Mouse (Mus musculus): ENCODE measurements around the gene Tecr. TPM values are rescaled to one million over a fixed set of nuclear protein-coding genes. Genes with fewer than 3 reads are reported as not detected.

Tecr gene
- total and polyA plus RNA-seq, 3 experiments, result 74.2 to 229 TPM; not detected in 1

GRCm38 (mm10) chr8:83580826-83581225 is 26.9 kb downstream of the Tecr start:
- Histone ChIP-seq H3K9me3 (replicated peaks; ENCODE audit: insufficient read depth, low read length) (no peaks in the 10 kb centered on the region), H3K4me3 (ENCODE audit: control insufficient read depth in 1 of 2, insufficient read depth in 1 of 2, low read depth in 2 of 2, low read length in 2 of 2) (no peak overlapping the region), H3K9ac (ENCODE audit: control insufficient read depth, low read depth, low read length, poor library complexity, severe bottlenecking) (no peak overlapping the region), H3K36me3 (ENCODE audit: control insufficient read depth in 1 of 2, insufficient read depth in 2 of 2, low read length in 2 of 2) (no peaks in the 10 kb centered on the region), H3K27ac (ENCODE audit: control insufficient read depth, low read depth, low read length) (no peak overlapping the region), H3K27me3 (ENCODE audit: control insufficient read depth in 1 of 2, insufficient read depth in 2 of 2, low read length in 2 of 2) (no peaks in the 10 kb centered on the region), H3K4me1 (ENCODE audit: control insufficient read depth in 1 of 2, insufficient read depth in 2 of 2, low read length in 2 of 2) (no peaks in the 10 kb centered on the region), H3K79me2 (ENCODE audit: control insufficient read depth, insufficient read depth, low read length, poor library complexity) (no peaks in the 10 kb centered on the region)
- no peak for DNase-seq (ENCODE audit: low read depth, low spot score)
- TF ChIP-seq UBTF (IDR thresholded peaks at IDR 0.05; ENCODE audit: borderline replicate concordance, insufficient read depth, low read depth, low read length) (no peak), MAZ (IDR thresholded peaks at IDR 0.05; ENCODE audit: low read depth, low read length) (no peak), TBP (IDR thresholded peaks at IDR 0.05; ENCODE audit: low read depth, low read length) (no peak), TAL1 (IDR thresholded peaks at IDR 0.05; ENCODE audit: low read length) (no peak), BHLHE40 (IDR thresholded peaks at IDR 0.05; ENCODE audit: borderline replicate concordance, low read depth, low read length) (no peak), SMC3 (IDR thresholded peaks at IDR 0.05; ENCODE audit: low read depth, low read length) (no peak), POLR2AphosphoS5 (IDR thresholded peaks at IDR 0.05; ENCODE audit: borderline replicate concordance, low read depth, low read length) (no peak), KAT2A (conservative IDR thresholded peaks at IDR 0.05; ENCODE audit: low read depth, low read length) (no peak), TCF12 (IDR thresholded peaks at IDR 0.05; ENCODE audit: low read depth, low read length) (no peak), ELF1 (IDR thresholded peaks at IDR 0.05; ENCODE audit: low read depth, low read length) (no peak), MYB (IDR thresholded peaks at IDR 0.05; ENCODE audit: low read depth, low read length) (no peak), MAX (IDR thresholded peaks at IDR 0.05; ENCODE audit: low read length) (no peak), CHD1 (IDR thresholded peaks at IDR 0.05; ENCODE audit: low read depth, low read length) (no peak), SIN3A (IDR thresholded peaks at IDR 0.05; ENCODE audit: low read length) (no peak), ZNF384 (IDR thresholded peaks at IDR 0.05; ENCODE audit: low read depth, low read length) (no peak), MAFK (IDR thresholded peaks at IDR 0.05; ENCODE audit: borderline replicate concordance, low read depth, low read length) (no peak), ZMIZ1 (IDR thresholded peaks at IDR 0.05; ENCODE audit: low read depth, low read length) (no peak), JUND (IDR thresholded peaks at IDR 0.05; ENCODE audit: low read depth, low read length) (no peak), CTCF (IDR thresholded peaks at IDR 0.05 in 2 of 3, conservative IDR thresholded peaks at IDR 0.05 in 1 of 3; ENCODE audit: control insufficient read depth in 1 of 3, insufficient read depth in 1 of 3, low read depth in 2 of 3, low read length in 3 of 3, poor library complexity in 1 of 3, severe bottlenecking in 1 of 3) (no peak), RAD21 (IDR thresholded peaks at IDR 0.05; ENCODE audit: low read depth, low read length) (no peak)

GRCm38 (mm10) chr8:83579676-83580075 is 28.1 kb downstream of the Tecr start:
- Histone ChIP-seq H3K9me3 (replicated peaks; ENCODE audit: insufficient read depth, low read length) (no peaks in the 10 kb centered on the region), H3K79me2 (ENCODE audit: control insufficient read depth, insufficient read depth, low read length, poor library complexity) (no peaks in the 10 kb centered on the region), H3K27ac (ENCODE audit: control insufficient read depth, low read depth, low read length) (no peak overlapping the region), H3K4me1 (ENCODE audit: control insufficient read depth in 1 of 2, insufficient read depth in 2 of 2, low read length in 2 of 2) (no peaks in the 10 kb centered on the region), H3K9ac (ENCODE audit: control insufficient read depth, low read depth, low read length, poor library complexity, severe bottlenecking) (no peak overlapping the region), H3K27me3 (ENCODE audit: control insufficient read depth in 1 of 2, insufficient read depth in 2 of 2, low read length in 2 of 2) (no peaks in the 10 kb centered on the region), H3K36me3 (ENCODE audit: control insufficient read depth in 1 of 2, insufficient read depth in 2 of 2, low read length in 2 of 2) (no peaks in the 10 kb centered on the region), H3K4me3 (ENCODE audit: control insufficient read depth in 1 of 2, insufficient read depth in 1 of 2, low read depth in 2 of 2, low read length in 2 of 2) (no peak overlapping the region)
- no peak for TF ChIP-seq ZKSCAN1 (IDR thresholded peaks at IDR 0.05; ENCODE audit: low read depth, low read length)
- no peak for TF ChIP-seq ZMIZ1 (IDR thresholded peaks at IDR 0.05; ENCODE audit: low read depth, low read length)
- TF ChIP-seq GABPA (IDR thresholded peaks at IDR 0.05; ENCODE audit: low read depth, low read length), result no peak
- no peak for TF ChIP-seq KAT2A (conservative IDR thresholded peaks at IDR 0.05; ENCODE audit: low read depth, low read length)
- no peak for TF ChIP-seq NELFE (IDR thresholded peaks at IDR 0.05; ENCODE audit: low read depth, low read length)
- no peak for TF ChIP-seq USF2 (IDR thresholded peaks at IDR 0.05; ENCODE audit: borderline replicate concordance in 1 of 2, insufficient read depth in 1 of 2, low read depth in 1 of 2, low read length in 2 of 2)
- no peak for TF ChIP-seq MXI1 (IDR thresholded peaks at IDR 0.05; ENCODE audit: low read depth, low read length)
- DNase-seq (ENCODE audit: low read depth, low spot score), result no peak
